In the genomic region with DNA sequence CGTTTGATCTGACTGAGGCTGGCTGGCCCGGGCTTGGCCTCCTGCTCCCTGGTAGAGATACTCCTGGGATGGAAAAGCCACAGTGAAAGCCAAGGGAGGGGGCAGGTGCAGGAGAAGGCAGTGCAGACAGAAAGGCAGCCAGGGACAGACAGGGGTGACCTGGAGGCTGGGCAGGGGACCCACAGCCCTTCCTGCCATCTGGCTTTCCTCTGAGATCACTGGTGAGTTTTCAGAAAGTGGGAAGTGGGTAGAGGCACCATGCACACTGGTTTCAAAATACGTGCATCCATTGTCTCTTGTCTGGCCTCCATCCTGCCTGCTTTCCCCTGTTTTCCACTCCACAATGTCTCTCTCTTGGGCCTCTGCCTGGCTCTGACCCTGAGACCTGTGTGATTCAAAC, we compare ENCODE assay signal across 14 mouse cellular contexts. TPM values are rescaled to one million over a fixed set of nuclear protein-coding genes. Genes with fewer than 3 reads are reported as not detected.
"Had no signal": no experiment of that assay in that cellular context is flagged by ENCODE, and none has a peak within 500 bp of the region (broad histone marks: within the 10 kb centered on the region; RNA-seq: fewer than 3 reads in every experiment).

No protein-coding gene starts in this region.

- H3K4me3 ChIP-seq: limb, embryonic 13.5 days; liver, embryonic 15.5 days; neural tube, embryonic 12.5 days had no signal

- H3K27ac ChIP-seq: limb, embryonic 13.5 days; liver, embryonic 15.5 days; neural tube, embryonic 12.5 days had no signal

- ATAC-seq: intestine, embryonic 16.5 days had no signal

- H3K27me3 ChIP-seq: limb, embryonic 13.5 days; liver, embryonic 15.5 days; neural tube, embryonic 12.5 days had no signal

- H3K4me1 ChIP-seq: neural tube, embryonic 12.5 days had no signal

- H3K36me3 ChIP-seq: limb, embryonic 13.5 days; neural tube, embryonic 12.5 days had no signal

- DNase-seq: kidney, adult 2 months; kidney, postnatal 25 days; left cerebral cortex, postnatal 4 days; lung, embryonic 14.5 days; lung, postnatal 10 days; midbrain, embryonic 14.5 days; right cerebral cortex, postnatal 4 days; spleen, adult 18-20 months; thymus, postnatal 36 days had no signal

- H3K9me3 ChIP-seq: limb, embryonic 13.5 days; liver, embryonic 15.5 days; neural tube, embryonic 12.5 days had no signal

RNA-seq across cellular contexts. Expression of gene Haao, which starts 18.4 kb away (rescaled TPM):
- total RNA-seq: layer of hippocampus, postnatal 10 days had no signal
- polyA plus RNA-seq: neural tube, embryonic 12.5 days had no signal
